Mouse (Mus musculus): ENCODE results near the gene Tcl1b2.
"Not testable (repeated sequence)": the region's sequence is repeated elsewhere in the genome, so short reads cannot be mapped to it uniquely, and the experiment has no call there.

Tcl1b2 gene

GRCm38 (mm10) chr12:105174318-105174717, 28.5 kb downstream of the Tcl1b2 start:
- DNase-seq, result peak; percentile 47

GRCm38 (mm10) chr12:105176044-105176443, 30.2 kb downstream of the Tcl1b2 start, which contains the start of gene Tcl1b5:
TSS of gene Tcl1b5 (plus strand) at chr12:105176344.
- not testable (repeated sequence) for DNase-seq

- DNase-seq, result not testable (repeated sequence)
These were observed 35.3 kb downstream of the Tcl1b2 start for GRCm38 (mm10) chr12:105181040-105181644.

- peak; percentile 4 for DNase-seq
These were observed 43.2 kb downstream of the Tcl1b2 start for GRCm38 (mm10) chr12:105188980-105189379.

- DNase-seq, result not testable (repeated sequence)
These were observed 44.9 kb downstream of the Tcl1b2 start, which contains the start of gene Tcl1b3 for GRCm38 (mm10) chr12:105190743-105191142. TSS of gene Tcl1b3 (plus strand) at chr12:105191043.

DNA sequence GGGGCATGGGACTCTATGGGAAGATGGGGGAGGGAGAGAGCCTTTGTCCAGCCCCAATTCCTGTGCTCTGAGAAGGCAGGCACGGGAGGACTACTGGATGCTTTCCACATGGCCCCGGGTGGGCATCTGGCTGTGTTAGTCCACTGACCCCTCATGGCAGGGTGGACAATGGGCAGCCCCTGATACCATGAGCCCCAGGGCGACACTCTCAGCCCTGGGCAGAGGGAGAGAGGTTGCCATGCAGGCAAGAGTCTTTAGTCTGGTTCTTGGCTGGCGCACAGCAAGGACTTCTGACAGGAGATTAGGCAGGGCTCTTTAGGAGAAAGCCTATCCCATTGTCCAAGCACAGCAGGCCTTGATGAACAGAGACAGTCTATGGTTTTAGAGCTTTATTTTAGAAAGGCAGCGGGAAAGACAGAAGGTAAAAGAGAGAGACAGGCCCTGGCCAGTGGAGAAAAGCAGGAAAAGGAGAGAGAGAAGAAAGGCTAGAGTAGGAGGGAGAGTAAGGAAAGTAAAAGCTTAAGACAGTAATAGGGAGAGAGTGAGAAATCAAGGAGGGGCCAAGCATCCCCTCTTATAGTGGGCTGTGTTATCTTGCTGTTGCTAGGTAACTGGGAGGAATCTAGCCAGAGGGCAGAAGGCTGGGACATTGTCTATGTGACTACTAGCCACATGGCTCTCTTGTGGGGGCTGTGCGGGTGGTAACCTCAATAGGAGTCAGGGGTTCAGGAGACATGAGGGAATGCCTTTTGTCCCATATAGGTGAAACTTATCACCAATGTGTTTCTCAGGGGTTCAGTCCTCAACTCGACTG, 54.1 kb downstream of the Tcl1b2 start:
- not testable (repeated sequence) for DNase-seq

GRCm38 (mm10) chr12:105201657-105202056, 55.8 kb downstream of the Tcl1b2 start, which contains the start of gene Tcl1b4:
TSS of gene Tcl1b4 (plus strand) at chr12:105201957.
- DNase-seq, result not testable (repeated sequence)
